Mouse (Mus musculus) forebrain, embryonic 12.5 days (tissue): Measurements from ENCODE around the gene Cradd. TPM values are rescaled to one million over a fixed set of nuclear protein-coding genes. Genes with fewer than 3 reads are reported as not detected.

Source experiments
- ATAC-seq: fragments of 200-750 bp; cut with Nextera tagmentation; 2 replicates; pipeline ENCODE4 v1.8.0; 2017; ENCODE audit warnings: moderate TSS enrichment; ENCODE audit not compliant: low FRiP score
- H3K27ac ChIP-seq: fragments of 300-500 bp; sonication (generic); 2 replicates; pipeline ENCODE4 v1.5.1; 2016; ENCODE audit warnings: mild to moderate bottlenecking
- H3K27me3 ChIP-seq: fragments of 300-500 bp; sonication (generic); 2 replicates; pipeline ENCODE4 v1.6.1; 2016; ENCODE audit warnings: mild to moderate bottlenecking
- H3K36me3 ChIP-seq: fragments of 300-500 bp; sonication (generic); replicated peaks from 2 replicates; pipeline ENCODE4 v1.6.1; 2016; ENCODE audit warnings: mild to moderate bottlenecking
- H3K4me1 ChIP-seq: fragments of 300-500 bp; sonication (generic); 2 replicates; pipeline ENCODE4 v1.6.1; 2016
- H3K4me2 ChIP-seq: fragments of 300-500 bp; sonication (generic); 2 replicates; pipeline ENCODE4 v1.6.1; 2016; ENCODE audit warnings: mild to moderate bottlenecking, moderate library complexity
- H3K4me3 ChIP-seq: fragments of 300-500 bp; sonication (generic); replicated peaks from 2 replicates; pipeline ENCODE4 v1.5.1; 2016; ENCODE audit warnings: mild to moderate bottlenecking
- H3K9ac ChIP-seq: fragments of 300-500 bp; sonication (generic); 2 replicates; pipeline ENCODE4 v1.6.1; 2016; ENCODE audit warnings: mild to moderate bottlenecking
- H3K9me3 ChIP-seq: fragments of 300-500 bp; sonication (generic); 2 replicates; pipeline ENCODE4 v1.6.1; 2016
- WGBS: fragments of 180-500 bp; shearing (Covaris S2); methylation state at CpG from one replicate; pipeline ENCODE4 v1.1.7; 2016; 5-methylcytosine and 5-hydroxymethylcytosine counted together
- polyA plus RNA-seq: library from polyadenylated mRNA; unstranded; fragments of >200 nt; fragmentation: Nextera tagmentation; extraction: Ambion mirVana; gene quantifications from 2 replicates; pipeline ENCODE4 v1.2.1, GENCODE M21; 2016

Cradd gene
- polyA plus RNA-seq, 1 experiment from 2014 or later = 13.3 TPM

- no peak overlapping the region for H3K4me2 ChIP-seq
- no peak overlapping the region for H3K4me3 ChIP-seq
- H3K9me3 ChIP-seq = no peaks in the 10 kb centered on the region
- H3K27me3 ChIP-seq = no peaks in the 10 kb centered on the region
- ATAC-seq = no peak
- H3K4me1 ChIP-seq = peaks cover 9% of the 10 kb centered on the region
- H3K9ac ChIP-seq = no peak overlapping the region
- no peaks in the 10 kb centered on the region for H3K36me3 ChIP-seq
- 84% methylated on average over 16 of the region's 16 CpGs for WGBS
- H3K27ac ChIP-seq = no peak overlapping the region
Observed at GRCm38 (mm10) chr10:95223211-95223610, 100.7 kb downstream of the Cradd start.

- H3K27me3 ChIP-seq = no peaks in the 10 kb centered on the region
- no peak for ATAC-seq
- H3K9me3 ChIP-seq = no peaks in the 10 kb centered on the region
- H3K27ac ChIP-seq = no peak overlapping the region
- H3K36me3 ChIP-seq = no peaks in the 10 kb centered on the region
- WGBS = 89% methylated on average over 9 of the region's 9 CpGs
- no peaks in the 10 kb centered on the region for H3K4me1 ChIP-seq
- H3K9ac ChIP-seq = no peak overlapping the region
- no peak overlapping the region for H3K4me3 ChIP-seq
- H3K4me2 ChIP-seq = no peak overlapping the region
Observed at GRCm38 (mm10) chr10:95221914-95222313, 102.0 kb downstream of the Cradd start.

DNA sequence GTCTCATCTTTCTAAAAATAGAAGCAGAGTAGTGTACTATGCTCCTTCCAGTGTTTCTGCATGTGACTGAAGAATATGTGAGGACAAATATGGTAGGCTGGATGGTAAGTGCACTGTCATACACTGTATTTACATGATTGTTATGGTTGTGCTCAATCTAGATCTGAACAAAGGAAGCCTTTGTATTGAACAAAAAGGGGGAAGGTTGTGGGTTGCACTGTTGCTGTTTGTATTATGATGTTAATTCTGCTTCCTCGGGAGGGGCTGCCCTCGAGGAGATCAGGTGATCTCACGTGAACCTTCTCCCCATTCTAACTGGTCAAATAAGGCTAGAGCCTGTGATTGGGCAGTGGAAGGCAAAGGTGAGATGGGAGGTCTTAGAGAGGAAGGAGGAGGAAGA, 103.4 kb downstream of the Cradd start:
- WGBS = 55% methylated on average over 3 of the region's 3 CpGs
- no peaks in the 10 kb centered on the region for H3K9me3 ChIP-seq

GRCm38 (mm10) chr10:95218683-95219060, 105.3 kb downstream of the Cradd start:
- Histone ChIP-seq H3K9ac (no peak overlapping the region), H3K27ac (no peak overlapping the region), H3K9me3 (no peaks in the 10 kb centered on the region), H3K4me2 (no peak overlapping the region), H3K36me3 (no peaks in the 10 kb centered on the region), H3K27me3 (no peaks in the 10 kb centered on the region), H3K4me3 (no peak overlapping the region), H3K4me1 (no peaks in the 10 kb centered on the region)
- 91% methylated on average over 9 of the region's 9 CpGs for WGBS
- ATAC-seq = no peak

More for the DNA sequence above, 103.4 kb downstream of the Cradd start:
- no peaks in the 10 kb centered on the region for H3K27me3 ChIP-seq
- H3K4me1 ChIP-seq = no peaks in the 10 kb centered on the region
- H3K27ac ChIP-seq = no peak overlapping the region
- H3K4me2 ChIP-seq = no peak overlapping the region
- ATAC-seq = no peak
- no peaks in the 10 kb centered on the region for H3K36me3 ChIP-seq
- no peak overlapping the region for H3K9ac ChIP-seq
- H3K4me3 ChIP-seq = no peak overlapping the region

- no peak for ATAC-seq
- 69% methylated on average over 18 of the region's 18 CpGs for WGBS
- no peak overlapping the region for H3K9ac ChIP-seq
- H3K4me3 ChIP-seq = no peak overlapping the region
- no peaks in the 10 kb centered on the region for H3K9me3 ChIP-seq
- no peaks in the 10 kb centered on the region for H3K36me3 ChIP-seq
- no peak overlapping the region for H3K27ac ChIP-seq
- no peaks in the 10 kb centered on the region for H3K4me1 ChIP-seq
- no peak overlapping the region for H3K4me2 ChIP-seq
- no peaks in the 10 kb centered on the region for H3K27me3 ChIP-seq
Observed at GRCm38 (mm10) chr10:95217956-95218682, 105.8 kb downstream of the Cradd start.

DNA sequence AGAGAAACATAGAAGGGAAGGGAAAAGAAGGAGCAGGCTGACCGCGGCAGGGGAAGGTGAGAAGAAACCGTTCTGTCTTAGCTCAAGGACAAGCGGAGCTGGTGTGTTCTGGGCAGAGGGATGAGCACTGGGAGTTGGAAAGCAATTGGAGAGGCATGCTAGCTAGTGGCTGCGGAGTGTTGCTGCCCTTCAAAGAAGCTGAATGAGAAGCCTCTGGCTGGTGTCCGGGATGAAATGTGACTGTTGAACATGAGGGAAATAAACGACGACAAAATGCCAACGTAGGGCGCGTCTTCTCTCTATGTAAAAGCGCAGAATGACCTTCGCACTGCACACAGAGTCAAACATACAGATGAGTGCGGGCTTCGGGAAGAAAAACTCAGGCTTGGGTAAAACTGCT, 108.6 kb downstream of the Cradd start:
- H3K4me2 ChIP-seq = no peak overlapping the region
- ATAC-seq = no peak
- H3K9ac ChIP-seq = no peak overlapping the region
- H3K9me3 ChIP-seq = no peaks in the 10 kb centered on the region
- H3K4me1 ChIP-seq = no peaks in the 10 kb centered on the region
- no peak overlapping the region for H3K27ac ChIP-seq
- H3K36me3 ChIP-seq = no peaks in the 10 kb centered on the region
- H3K27me3 ChIP-seq = no peaks in the 10 kb centered on the region
- H3K4me3 ChIP-seq = no peak overlapping the region
- 94% methylated on average over 15 of the region's 15 CpGs for WGBS

DNA sequence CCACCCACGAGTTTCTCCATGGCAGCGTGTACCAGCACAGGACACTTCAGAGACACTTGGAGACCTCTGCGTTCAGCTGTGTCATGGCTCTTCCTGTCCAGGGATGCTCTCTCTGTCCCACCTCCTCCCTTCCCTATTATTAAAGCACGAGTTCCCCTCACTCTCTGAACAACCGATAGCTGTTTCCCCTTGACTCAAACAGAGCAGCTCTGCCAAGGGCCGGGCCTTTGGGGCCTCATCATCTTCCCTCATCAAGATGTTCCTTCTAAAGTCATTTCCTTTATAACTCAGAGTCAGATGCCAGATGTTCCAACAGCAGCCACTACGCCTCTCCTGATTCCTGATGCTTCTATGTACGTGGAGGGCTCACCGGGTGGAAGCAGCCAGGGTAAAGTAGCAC, 110.1 kb downstream of the Cradd start:
- Histone ChIP-seq H3K4me2 (no peak overlapping the region), H3K36me3 (no peaks in the 10 kb centered on the region), H3K4me1 (no peaks in the 10 kb centered on the region), H3K9me3 (no peaks in the 10 kb centered on the region), H3K4me3 (no peak overlapping the region), H3K27me3 (no peaks in the 10 kb centered on the region), H3K27ac (no peak overlapping the region), H3K9ac (no peak overlapping the region)
- no peak for ATAC-seq
- 90% methylated on average over 9 of the region's 9 CpGs for WGBS

GRCm38 (mm10) chr10:95213311-95213710, 110.6 kb downstream of the Cradd start:
- Histone ChIP-seq H3K9me3 (no peaks in the 10 kb centered on the region), H3K27ac (no peak overlapping the region), H3K36me3 (no peaks in the 10 kb centered on the region), H3K9ac (no peak overlapping the region), H3K4me2 (no peak overlapping the region), H3K27me3 (no peaks in the 10 kb centered on the region), H3K4me1 (no peaks in the 10 kb centered on the region), H3K4me3 (no peak overlapping the region)
- ATAC-seq = no peak
- 92% methylated on average over 8 of the region's 8 CpGs for WGBS

- 90% methylated on average over 8 of the region's 8 CpGs for WGBS
- Histone ChIP-seq H3K4me1 (no peaks in the 10 kb centered on the region), H3K36me3 (no peaks in the 10 kb centered on the region), H3K9ac (no peak overlapping the region), H3K4me3 (no peak overlapping the region), H3K4me2 (no peak overlapping the region), H3K27me3 (no peaks in the 10 kb centered on the region), H3K27ac (no peak overlapping the region), H3K9me3 (no peaks in the 10 kb centered on the region)
- ATAC-seq = no peak
Observed at GRCm38 (mm10) chr10:95211660-95212059, 112.3 kb downstream of the Cradd start.

GRCm38 (mm10) chr10:95210664-95211372, 113.1 kb downstream of the Cradd start:
- no peak for ATAC-seq
- H3K9me3 ChIP-seq = no peaks in the 10 kb centered on the region
- 80% methylated on average over 7 of the region's 7 CpGs for WGBS
- H3K27me3 ChIP-seq = no peaks in the 10 kb centered on the region
- no peak overlapping the region for H3K9ac ChIP-seq
- no peak overlapping the region for H3K27ac ChIP-seq
- H3K4me3 ChIP-seq = no peak overlapping the region
- no peaks in the 10 kb centered on the region for H3K36me3 ChIP-seq
- no peak overlapping the region for H3K4me2 ChIP-seq
- no peaks in the 10 kb centered on the region for H3K4me1 ChIP-seq

GRCm38 (mm10) chr10:95210167-95210566, 113.8 kb downstream of the Cradd start:
- no peak overlapping the region for H3K9ac ChIP-seq
- 81% methylated on average over 4 of the region's 4 CpGs for WGBS
- no peak overlapping the region for H3K4me3 ChIP-seq
- no peaks in the 10 kb centered on the region for H3K36me3 ChIP-seq
- no peak overlapping the region for H3K27ac ChIP-seq
- no peaks in the 10 kb centered on the region for H3K4me1 ChIP-seq
- H3K27me3 ChIP-seq = no peaks in the 10 kb centered on the region
- no peak overlapping the region for H3K4me2 ChIP-seq
- no peak for ATAC-seq
- no peaks in the 10 kb centered on the region for H3K9me3 ChIP-seq

DNA sequence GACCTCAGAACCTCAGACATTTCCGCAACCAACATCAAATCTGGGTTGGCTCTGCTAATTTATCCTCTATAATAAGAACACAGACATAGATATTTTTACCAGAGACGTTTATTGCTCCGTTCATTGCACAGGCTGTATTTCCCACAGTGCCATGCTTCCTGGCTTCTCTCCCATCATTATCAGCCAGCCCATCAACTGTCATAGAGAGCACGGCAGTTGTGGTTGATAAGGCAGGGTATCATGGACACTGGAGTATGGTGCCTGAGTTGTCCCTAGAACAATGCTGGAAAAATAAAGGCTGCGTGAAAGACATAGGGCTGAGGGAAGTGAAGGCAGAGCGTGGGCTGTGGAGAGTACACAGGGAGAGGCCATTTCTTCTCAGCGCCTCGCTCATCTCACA, 116.5 kb downstream of the Cradd start:
- Histone ChIP-seq H3K27me3 (no peaks in the 10 kb centered on the region), H3K4me3 (no peak overlapping the region), H3K4me1 (no peaks in the 10 kb centered on the region), H3K27ac (no peak overlapping the region), H3K4me2 (no peak overlapping the region), H3K36me3 (no peaks in the 10 kb centered on the region), H3K9me3 (no peaks in the 10 kb centered on the region), H3K9ac (no peak overlapping the region)
- WGBS = 92% methylated on average over 8 of the region's 8 CpGs
- ATAC-seq = no peak

- Histone ChIP-seq H3K4me1 (peaks cover 13% of the 10 kb centered on the region), H3K4me2 (no peak overlapping the region), H3K27me3 (no peaks in the 10 kb centered on the region), H3K9ac (no peak overlapping the region), H3K36me3 (no peaks in the 10 kb centered on the region), H3K9me3 (no peaks in the 10 kb centered on the region), H3K27ac (no peak overlapping the region), H3K4me3 (no peak overlapping the region)
- 89% methylated on average over 8 of the region's 8 CpGs for WGBS
- no peak for ATAC-seq
Observed at GRCm38 (mm10) chr10:95201514-95201913, 122.4 kb downstream of the Cradd start.
